Mouse (Mus musculus) heart, embryonic 12.5 days (tissue): ENCODE data around the gene Hmgb2. TPM values are rescaled to one million over a fixed set of nuclear protein-coding genes. Genes with fewer than 3 reads are reported as not detected.

Experiments used
- ATAC-seq: fragments of 200-750 bp; cut with Nextera tagmentation; 2 replicates; pipeline ENCODE4 v1.8.0; 2017; ENCODE audit warnings: moderate TSS enrichment, moderate library complexity; ENCODE audit not compliant: insufficient number of reproducible peaks, low FRiP score
- H3K27ac ChIP-seq: fragments of 300-500 bp; sonication (generic); 2 replicates; pipeline ENCODE4 v1.5.1; 2016; ENCODE audit warnings: mild to moderate bottlenecking, moderate library complexity; ENCODE audit not compliant: poor library complexity, severe bottlenecking
- H3K27me3 ChIP-seq: fragments of 300-500 bp; sonication (generic); replicated peaks from 2 replicates; pipeline ENCODE4 v1.6.1; 2016; ENCODE audit warnings: mild to moderate bottlenecking, moderate library complexity
- H3K36me3 ChIP-seq: fragments of 300-500 bp; sonication (generic); 2 replicates; pipeline ENCODE4 v1.6.1; 2016; ENCODE audit warnings: mild to moderate bottlenecking, moderate library complexity
- H3K4me1 ChIP-seq: fragments of 300-500 bp; sonication (generic); replicated peaks from 2 replicates; pipeline ENCODE4 v1.6.1; 2016; ENCODE audit warnings: mild to moderate bottlenecking
- H3K4me2 ChIP-seq: fragments of 300-500 bp; sonication (generic); 2 replicates; pipeline ENCODE4 v1.6.1; 2016; ENCODE audit warnings: mild to moderate bottlenecking, moderate library complexity
- H3K4me3 ChIP-seq: fragments of 300-500 bp; sonication (generic); 2 replicates; pipeline ENCODE4 v1.5.1; 2016; ENCODE audit warnings: mild to moderate bottlenecking
- H3K9ac ChIP-seq: fragments of 300-500 bp; sonication (generic); 2 replicates; pipeline ENCODE4 v1.6.1; 2016; ENCODE audit warnings: mild to moderate bottlenecking, moderate library complexity
- H3K9me3 ChIP-seq: fragments of 300-500 bp; sonication (generic); replicated peaks from 2 replicates; pipeline ENCODE4 v1.6.1; 2016; ENCODE audit warnings: mild to moderate bottlenecking, moderate library complexity
- WGBS: fragments of 180-500 bp; shearing (Covaris S2); methylation state at CpG from one replicate; pipeline ENCODE4 v1.1.7; 2016; 5-methylcytosine and 5-hydroxymethylcytosine counted together
- polyA plus RNA-seq: library from polyadenylated mRNA; unstranded; fragments of >200 nt; fragmentation: Nextera tagmentation; extraction: Ambion mirVana; gene quantifications from 2 replicates; pipeline ENCODE4 v1.2.1, GENCODE M21; 2016

Hmgb2 gene
- polyA plus RNA-seq = 346 and 354 TPM in 2 replicates

GRCm38 (mm10) chr8:57511316-57512118 is at the start of gene Hmgb2:
Hmgb2 (plus strand) TSS chr8:57511907.
- Histone ChIP-seq H3K9me3 (no peaks in the 10 kb centered on the region), H3K27me3 (no peaks in the 10 kb centered on the region), H3K27ac (peak within 1 kb of the TSS; percentile 100), H3K9ac (peak within 1 kb of the TSS; percentile 100), H3K36me3 (peaks cover 28% of the 10 kb centered on the region), H3K4me3 (peak within 1 kb of the TSS; percentile 90), H3K4me2 (peak within 1 kb of the TSS; percentile 93), H3K4me1 (peaks cover 7% of the 10 kb centered on the region)
- under 1% methylated on average over 63 of the region's 63 CpGs for WGBS
- peak; percentile 100 for ATAC-seq

DNA sequence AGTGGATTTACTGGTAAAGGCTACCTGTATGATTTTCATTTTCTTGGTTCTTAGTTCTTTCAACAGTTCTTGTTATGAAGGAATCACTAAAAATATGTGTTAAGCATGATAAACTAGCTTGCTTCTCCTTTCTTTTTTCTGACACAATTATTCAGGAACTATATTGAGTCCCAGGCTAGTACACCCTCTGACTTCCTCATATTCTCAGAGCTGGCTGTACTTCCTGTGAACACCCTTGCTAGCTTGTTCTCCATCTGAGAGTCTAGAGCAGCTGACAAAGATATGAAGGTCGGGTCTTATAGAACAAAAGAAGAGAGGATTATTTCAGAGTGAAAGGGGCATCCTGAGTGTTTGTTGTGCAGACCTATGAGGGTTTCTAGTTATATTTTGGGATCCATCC is 48.9 kb upstream of the Hmgb2 start:
- H3K27me3 ChIP-seq = no peaks in the 10 kb centered on the region
- no peak overlapping the region for H3K4me2 ChIP-seq
- H3K27ac ChIP-seq = no peak overlapping the region
- H3K36me3 ChIP-seq = no peaks in the 10 kb centered on the region
- H3K9me3 ChIP-seq = no peaks in the 10 kb centered on the region
- H3K9ac ChIP-seq = no peak overlapping the region
- H3K4me1 ChIP-seq = peaks cover 7% of the 10 kb centered on the region
- no peak for ATAC-seq
- H3K4me3 ChIP-seq = no peak overlapping the region
- 42% methylated on average over 1 of the region's 1 CpGs for WGBS

GRCm38 (mm10) chr8:57463757-57464156 is 48.0 kb upstream of the Hmgb2 start:
- H3K27ac ChIP-seq = no peak overlapping the region
- no peak overlapping the region for H3K4me2 ChIP-seq
- no peak overlapping the region for H3K4me3 ChIP-seq
- no peak overlapping the region for H3K9ac ChIP-seq
- no peaks in the 10 kb centered on the region for H3K27me3 ChIP-seq
- no peaks in the 10 kb centered on the region for H3K36me3 ChIP-seq
- WGBS = 82% methylated on average over 3 of the region's 3 CpGs
- H3K4me1 ChIP-seq = peaks cover 14% of the 10 kb centered on the region
- no peak for ATAC-seq
- no peaks in the 10 kb centered on the region for H3K9me3 ChIP-seq

DNA sequence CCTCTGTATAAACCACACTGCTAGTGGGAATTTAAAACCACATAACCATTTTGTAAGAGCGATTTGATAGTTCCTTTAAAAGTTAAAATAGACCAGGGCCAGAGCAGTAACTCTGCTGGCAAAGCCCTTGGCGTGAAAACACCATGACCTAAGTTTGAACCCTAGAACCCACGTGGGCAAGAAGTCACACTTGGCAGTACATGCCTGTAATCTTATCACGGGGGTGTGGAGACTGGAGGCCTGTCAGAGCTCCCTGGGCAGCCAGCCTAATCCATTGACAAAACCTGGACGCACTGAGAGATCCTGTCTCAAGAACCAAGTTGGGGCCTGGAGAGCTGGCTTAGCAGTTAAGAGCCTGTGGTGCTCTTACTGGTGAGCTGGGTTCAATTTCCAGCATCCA is 43.1 kb upstream of the Hmgb2 start:
- peak overlapping the region; percentile 68 for H3K27ac ChIP-seq
- ATAC-seq = peak; percentile 94
- no peak overlapping the region for H3K4me2 ChIP-seq

GRCm38 (mm10) chr8:57470863-57471262 is 40.8 kb upstream of the Hmgb2 start:
- Histone ChIP-seq H3K4me1 (peaks cover 12% of the 10 kb centered on the region), H3K27me3 (no peaks in the 10 kb centered on the region), H3K9me3 (no peaks in the 10 kb centered on the region), H3K9ac (no peak overlapping the region), H3K4me3 (no peak overlapping the region), H3K27ac (no peak overlapping the region), H3K36me3 (no peaks in the 10 kb centered on the region), H3K4me2 (no peak overlapping the region)
- 89% methylated on average over 5 of the region's 5 CpGs for WGBS
- ATAC-seq = no peak

More for the DNA sequence above, 43.1 kb upstream of the Hmgb2 start:
- no peaks in the 10 kb centered on the region for H3K36me3 ChIP-seq
- H3K27me3 ChIP-seq = no peaks in the 10 kb centered on the region
- H3K9ac ChIP-seq = no peak overlapping the region
- no peaks in the 10 kb centered on the region for H3K9me3 ChIP-seq
- 7% methylated on average over 5 of the region's 5 CpGs for WGBS
- peaks cover 18% of the 10 kb centered on the region for H3K4me1 ChIP-seq
- H3K4me3 ChIP-seq = no peak overlapping the region

- ATAC-seq = no peak
- Histone ChIP-seq H3K9me3 (no peaks in the 10 kb centered on the region), H3K27me3 (no peaks in the 10 kb centered on the region), H3K36me3 (no peaks in the 10 kb centered on the region), H3K4me2 (no peak overlapping the region), H3K4me3 (no peak overlapping the region), H3K27ac (no peak overlapping the region), H3K4me1 (peaks cover 10% of the 10 kb centered on the region), H3K9ac (no peak overlapping the region)
- 71% methylated on average over 6 of the region's 6 CpGs for WGBS
Measured at GRCm38 (mm10) chr8:57473751-57474150, 38.0 kb upstream of the Hmgb2 start.

- Histone ChIP-seq H3K36me3 (peaks cover 21% of the 10 kb centered on the region), H3K27ac (no peak overlapping the region), H3K9ac (no peak overlapping the region), H3K27me3 (no peaks in the 10 kb centered on the region), H3K4me3 (no peak overlapping the region), H3K4me2 (no peak overlapping the region), H3K9me3 (no peaks in the 10 kb centered on the region), H3K4me1 (peaks cover 7% of the 10 kb centered on the region)
- WGBS = 52% methylated on average over 3 of the region's 3 CpGs
- ATAC-seq = no peak
Measured at GRCm38 (mm10) chr8:57478406-57478805, 33.3 kb upstream of the Hmgb2 start.

GRCm38 (mm10) chr8:57479700-57480099 is 32.0 kb upstream of the Hmgb2 start:
- Histone ChIP-seq H3K36me3 (peaks cover 24% of the 10 kb centered on the region), H3K27me3 (no peaks in the 10 kb centered on the region), H3K27ac (no peak overlapping the region), H3K4me3 (no peak overlapping the region), H3K9ac (no peak overlapping the region), H3K4me2 (no peak overlapping the region), H3K9me3 (no peaks in the 10 kb centered on the region), H3K4me1 (peaks cover 7% of the 10 kb centered on the region)
- no peak for ATAC-seq
- WGBS = 89% methylated on average over 8 of the region's 8 CpGs

DNA sequence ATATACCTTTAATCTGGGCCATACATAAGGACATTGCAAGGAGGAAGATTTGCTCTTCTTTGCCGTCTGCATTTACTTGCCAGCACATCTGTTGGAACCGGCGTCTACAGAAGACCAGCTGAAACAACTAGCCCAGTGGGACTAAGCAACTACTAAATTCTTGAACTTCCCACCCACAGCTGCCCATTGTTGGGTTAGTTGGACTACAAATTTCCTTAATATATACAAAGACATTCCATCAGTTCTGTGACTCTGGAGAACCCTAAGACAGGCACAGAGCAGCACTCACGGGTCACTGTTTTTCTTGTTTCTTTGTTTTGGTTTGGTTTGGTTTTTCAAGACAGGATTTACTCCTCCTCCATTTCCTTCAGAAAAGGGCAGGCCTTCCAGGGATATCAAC is 31.1 kb upstream of the Hmgb2 start:
- Histone ChIP-seq H3K36me3 (peaks cover 24% of the 10 kb centered on the region), H3K4me2 (no peak overlapping the region), H3K27ac (no peak overlapping the region), H3K4me1 (peaks cover 10% of the 10 kb centered on the region), H3K9ac (no peak overlapping the region), H3K27me3 (no peaks in the 10 kb centered on the region), H3K4me3 (no peak overlapping the region), H3K9me3 (no peaks in the 10 kb centered on the region)
- no peak for ATAC-seq
- WGBS = 82% methylated on average over 4 of the region's 4 CpGs

DNA sequence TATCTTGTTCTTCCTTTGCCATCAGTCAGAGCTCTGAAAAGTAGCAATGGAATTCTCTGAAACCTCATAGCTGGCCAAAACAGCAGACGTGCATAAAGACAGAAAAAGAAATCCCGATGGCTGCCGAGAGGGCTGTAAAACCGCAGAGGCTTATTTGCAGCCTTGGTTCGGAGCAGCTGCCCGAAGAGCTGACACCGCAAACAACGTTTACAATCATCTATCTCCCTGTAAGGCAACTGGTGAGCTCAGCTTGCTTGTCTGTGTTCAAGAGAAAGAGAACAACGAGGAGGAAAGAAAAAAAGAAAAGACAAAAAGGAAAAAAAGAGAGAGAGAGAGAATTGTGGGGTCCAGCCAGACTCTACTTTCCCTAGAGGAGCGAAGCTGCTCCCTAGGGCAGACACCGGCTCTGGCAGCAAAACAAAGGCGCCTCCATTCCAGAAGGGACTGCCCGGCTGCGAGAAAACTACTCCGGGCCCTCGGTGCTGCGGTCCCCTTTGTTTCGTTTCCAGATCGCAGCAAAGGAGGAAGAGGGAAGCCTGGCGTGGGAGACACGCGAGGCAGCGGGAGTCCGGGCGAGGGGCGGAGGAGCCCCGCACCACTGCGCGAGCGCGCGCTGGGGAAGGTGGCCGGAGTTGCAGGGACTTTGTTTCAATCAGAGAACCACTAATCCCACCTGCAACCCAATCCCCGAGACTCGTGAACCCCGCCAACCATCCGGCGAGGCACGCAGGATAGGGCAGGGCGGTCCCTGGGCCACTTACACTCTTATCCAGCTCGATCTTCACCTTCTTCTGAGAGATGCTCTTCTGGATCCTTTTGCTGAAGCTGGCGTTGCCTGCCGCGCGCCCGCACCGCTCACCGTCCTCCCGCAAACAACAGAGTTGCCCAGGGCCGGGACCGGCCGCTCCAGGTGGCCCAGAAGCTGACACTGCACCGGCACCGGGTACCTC is 24.9 kb upstream of the Hmgb2 start:
- WGBS = under 1% methylated on average over 54 of the region's 54 CpGs
- Histone ChIP-seq H3K9me3 (no peaks in the 10 kb centered on the region), H3K9ac (peak overlapping the region; percentile 95), H3K4me3 (peak overlapping the region; percentile 87), H3K27ac (peak overlapping the region; percentile 97), H3K27me3 (no peaks in the 10 kb centered on the region), H3K4me1 (peaks cover 5% of the 10 kb centered on the region), H3K4me2 (peak overlapping the region; percentile 68), H3K36me3 (peaks cover 16% of the 10 kb centered on the region)
- peak; percentile 62 for ATAC-seq
